Mouse (Mus musculus) CH12.LX (cell line): ENCODE measurements around the gene Akap7. TPM values are rescaled to one million over a fixed set of nuclear protein-coding genes. Genes with fewer than 3 reads are reported as not detected.
A peak's percentile ranks its signal among the peaks of the same experiment; 100 is the strongest.

ENCODE experiments used
- DNase-seq: peaks from one replicate; pipeline ENCODE4 v3.0.0-alpha.2; 2013; ENCODE audit errors: extremely low read depth
- H3K27ac ChIP-seq: 2 replicates; pipeline ENCODE4 v1.5.1; 2012; ENCODE audit warnings: low read depth, mild to moderate bottlenecking, control low read depth, moderate library complexity; ENCODE audit not compliant: insufficient read depth
- H3K27me3 ChIP-seq: replicated peaks from 2 replicates; pipeline ENCODE3; 2012; ENCODE audit warnings: inconsistent platforms
- H3K36me3 ChIP-seq, 2 experiments: replicated peaks in 1 of 2; 2 replicates each; pipeline versions ENCODE3 to v1.6.1; 2012; ENCODE audit warnings: inconsistent platforms in 1 of 2, low read length in 1 of 2, mild to moderate bottlenecking in 1 of 2, mixed read lengths in 1 of 2, moderate library complexity in 1 of 2; ENCODE audit not compliant: control insufficient read depth in 1 of 2, insufficient read depth in 1 of 2
- H3K4me1 ChIP-seq, 2 experiments: 2 replicates each; pipeline ENCODE4 v1.6.1; 2012; ENCODE audit warnings: inconsistent platforms in 1 of 2, moderate library complexity in 1 of 2; ENCODE audit not compliant: insufficient read depth in 2 of 2, control insufficient read depth in 1 of 2
- H3K4me2 ChIP-seq: 2 replicates; pipeline ENCODE4 v1.6.1; 2012; ENCODE audit warnings: low read depth, mild to moderate bottlenecking, control low read depth; ENCODE audit not compliant: poor library complexity, insufficient read depth, severe bottlenecking
- H3K4me3 ChIP-seq, 3 experiments: fragments of 150-350 bp in 1 of 3; sonication (generic) in 1 of 3; replicated peaks in 1 of 3; 2 replicates each; pipeline versions ENCODE3 to v1.5.1; 2011 to 2012; ENCODE audit warnings: low read depth in 2 of 3, low read length in 2 of 3, mild to moderate bottlenecking in 2 of 3, moderate library complexity in 2 of 3, control low read depth in 1 of 3, improper control_type of control experiment in 1 of 3, inconsistent platforms in 1 of 3, mixed read lengths in 1 of 3; ENCODE audit not compliant: poor library complexity in 1 of 3
- H3K79me2 ChIP-seq: replicated peaks from 2 replicates; pipeline ENCODE4 v1.6.1; 2012; ENCODE audit warnings: mild to moderate bottlenecking, moderate library complexity; ENCODE audit not compliant: control insufficient read depth, poor library complexity, insufficient read depth, severe bottlenecking; ENCODE audit errors: extremely low read depth
- H3K9ac ChIP-seq: 2 replicates; pipeline ENCODE4 v1.6.1; 2012; ENCODE audit warnings: low read depth, mild to moderate bottlenecking, control low read depth, moderate library complexity; ENCODE audit not compliant: insufficient read depth
- H3K9me3 ChIP-seq: replicated peaks from 2 replicates; pipeline ENCODE3; 2012; ENCODE audit warnings: low read length, inconsistent platforms, mixed read lengths
- BHLHE40 ChIP-seq: IDR thresholded peaks from 2 replicates; pipeline ENCODE4 v1.6.1; 2011; ENCODE audit warnings: mild to moderate bottlenecking, low read depth, low read length, improper control_type of control experiment
- CHD2 ChIP-seq: IDR thresholded peaks from 2 replicates; pipeline ENCODE4 v1.6.1; 2011; ENCODE audit warnings: low read length, improper control_type of control experiment
- EP300 ChIP-seq: IDR thresholded peaks from 2 replicates; pipeline ENCODE4 v1.6.1; 2011; ENCODE audit warnings: low read length, improper control_type of control experiment
- ETS1 ChIP-seq: conservative IDR thresholded peaks from 2 replicates; pipeline ENCODE4 v1.6.1; 2012; ENCODE audit warnings: low read depth, mild to moderate bottlenecking, inconsistent platforms, low read length, improper control_type of control experiment, moderate library complexity
- IRF4 ChIP-seq: IDR thresholded peaks from 2 replicates; pipeline ENCODE4 v1.6.1; 2014; ENCODE audit warnings: low read depth, mild to moderate bottlenecking, inconsistent platforms, low read length, improper control_type of control experiment
- JUN ChIP-seq: IDR thresholded peaks from 2 replicates; pipeline ENCODE4 v1.6.1; 2011; ENCODE audit warnings: low read depth, mild to moderate bottlenecking, low read length, improper control_type of control experiment, moderate library complexity; ENCODE audit not compliant: insufficient read depth
- MXI1 ChIP-seq: IDR thresholded peaks from 2 replicates; pipeline ENCODE4 v1.6.1; 2011; ENCODE audit warnings: mild to moderate bottlenecking, low read depth, low read length, improper control_type of control experiment
- NRF1 ChIP-seq: IDR thresholded peaks from 2 replicates; pipeline ENCODE4 v1.6.1; 2014; ENCODE audit warnings: low read depth, mild to moderate bottlenecking, inconsistent platforms, low read length, improper control_type of control experiment, moderate library complexity
- POLR2A ChIP-seq: IDR thresholded peaks from 2 replicates; pipeline ENCODE4 v1.6.1; 2011; ENCODE audit warnings: low read depth, mild to moderate bottlenecking, improper control_type of control experiment, low read length
- RAD21 ChIP-seq: IDR thresholded peaks from 2 replicates; pipeline ENCODE4 v1.6.1; 2011; ENCODE audit warnings: low read depth, mild to moderate bottlenecking, low read length, improper control_type of control experiment, moderate library complexity
- RCOR1 ChIP-seq: conservative IDR thresholded peaks from 2 replicates; pipeline ENCODE4 v1.6.1; 2012; ENCODE audit warnings: low read depth, mild to moderate bottlenecking, inconsistent platforms, low read length, improper control_type of control experiment
- SIN3A ChIP-seq: IDR thresholded peaks from 2 replicates; pipeline ENCODE4 v1.6.1; 2012; ENCODE audit warnings: low read length, improper control_type of control experiment, inconsistent platforms
- TBP ChIP-seq: conservative IDR thresholded peaks from 2 replicates; pipeline ENCODE4 v1.6.1; 2011; ENCODE audit warnings: low read depth, low read length, improper control_type of control experiment
- TCF12 ChIP-seq: IDR thresholded peaks from 2 replicates; pipeline ENCODE4 v1.6.1; 2014; ENCODE audit warnings: low read depth, mild to moderate bottlenecking, inconsistent platforms, low read length, improper control_type of control experiment
- USF1 ChIP-seq: IDR thresholded peaks from 2 replicates; pipeline ENCODE4 v1.6.1; 2014; ENCODE audit warnings: low read depth, mild to moderate bottlenecking, inconsistent platforms, low read length, improper control_type of control experiment
- USF2 ChIP-seq: conservative IDR thresholded peaks from 2 replicates; pipeline ENCODE4 v1.6.1; 2011; ENCODE audit warnings: low read depth, low read length, improper control_type of control experiment
- ZKSCAN1 ChIP-seq: IDR thresholded peaks from 2 replicates; pipeline ENCODE4 v1.6.1; 2012; ENCODE audit warnings: low read depth, inconsistent platforms, low read length, improper control_type of control experiment, borderline replicate concordance
- ZMIZ1 ChIP-seq: IDR thresholded peaks from 2 replicates; pipeline ENCODE4 v1.6.1; 2012; ENCODE audit warnings: low read depth, mild to moderate bottlenecking, inconsistent platforms, low read length, improper control_type of control experiment
- dilution Hi-C: fragments of 300-500 bp; cut with MboI; formaldehyde crosslinking; loops from 2 replicates; pipeline ENCODE4 v1.14.3; 2020; ENCODE audit warnings: low sequenced_read_pairs; ENCODE audit not compliant: extremely low pct_unique_long_range_greater_than_20kb, extremely low pct_ligation_motif_present
- in situ Hi-C: fragments of 300-500 bp; cut with MboI; formaldehyde crosslinking; loops from 3 replicates; pipeline ENCODE4 v1.14.3; 2019; ENCODE audit warnings: low sequenced_read_pairs, low pct_ligation_motif_present, low pct_unique_long_range_greater_than_20kb, mixed read lengths
- polyA plus RNA-seq: library from polyadenylated mRNA; unstranded; fragments of >175 nt; gene quantifications from 2 replicates; pipeline ENCODE4 v1.2.1, GENCODE M21; 2012; ENCODE audit warnings: low read depth; ENCODE audit not compliant: insufficient read length
- total RNA-seq, 2 experiments: library from RNA; depleted of rRNA; stranded (reverse); fragments of 300-350 nt in 1 of 2; fragments of >200 nt in 1 of 2; gene quantifications; 2 replicates each; pipeline ENCODE4 v1.2.3; 2012 to 2014

Gene Akap7
- total and polyA plus RNA-seq, 3 experiments, result 6.2 to 12.1 (median 7.1) TPM

DNA sequence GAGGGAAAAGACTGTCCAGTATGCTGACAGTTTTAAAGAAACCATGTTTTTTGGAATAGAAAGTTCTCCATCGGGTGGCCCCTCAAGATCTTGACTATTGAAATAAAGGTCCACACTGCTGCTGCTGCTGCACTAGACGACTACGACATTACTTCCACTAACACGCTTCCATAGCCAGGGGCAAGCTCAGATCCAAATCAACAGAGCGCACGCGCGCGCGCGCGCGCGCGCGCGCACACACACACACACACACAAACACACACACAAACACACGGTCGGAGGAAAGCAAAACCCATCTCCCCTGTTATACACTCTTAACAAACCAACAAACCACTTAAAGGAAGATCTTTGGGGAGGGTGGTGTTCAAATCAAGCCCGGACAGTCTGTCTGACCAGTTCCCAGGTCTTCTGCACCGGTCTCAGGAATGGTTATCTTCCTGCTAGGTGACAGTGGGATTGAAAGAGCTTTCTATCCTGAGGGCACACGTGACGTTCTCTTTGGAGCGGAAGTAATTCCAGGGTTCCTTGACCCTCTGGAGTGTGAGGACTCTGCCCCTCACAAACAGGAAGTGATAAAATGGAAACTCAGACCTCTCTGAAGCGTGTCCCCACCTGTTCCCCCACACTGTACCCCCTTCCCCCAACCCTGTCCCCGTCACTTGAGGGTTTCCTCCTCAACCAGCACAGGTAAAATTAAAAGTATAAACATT lies 32.9 kb downstream of the Akap7 start:
- TF ChIP-seq CHD2, result 0 out of 2 replicates have a peak, but pooled peaks have one; percentile 20
- TF ChIP-seq RAD21, result no peak
- 0 out of 2 replicates have a peak, but pooled peaks have one; percentile 23 for TF ChIP-seq MXI1
- 0 out of 2 replicates have a peak, but pooled peaks have one; percentile 24 for TF ChIP-seq EP300
- TF ChIP-seq ETS1, result peak; percentile 22; the same call in 1 of the 2 replicates
- peak; percentile 38 for TF ChIP-seq BHLHE40
- 0 out of 2 replicates have a peak, but pooled peaks have one; percentile 36 for TF ChIP-seq POLR2A
- TF ChIP-seq NRF1, result peak; percentile 77
- no peak for TF ChIP-seq USF2
- TF ChIP-seq USF1, result peak; percentile 1; the same call in 1 of the 2 replicates
- peaks cover 0 to 2% of the 10 kb centered on the region in 2 experiments for H3K36me3 ChIP-seq
- dilution Hi-C loops (no loop called here), in situ Hi-C loops (loop anchor here (5.0 to 25.0 kb wide), 2 partner anchors 128 to 413 kb away; no protein-coding TSS in a partner anchor)
- no peaks in the 10 kb centered on the region for H3K27me3 ChIP-seq
- peak overlapping the region in 2 of 3 experiments; percentile 41 to 47 for H3K4me3 ChIP-seq
- H3K9me3 ChIP-seq, result no peaks in the 10 kb centered on the region
- H3K4me1 ChIP-seq, result peaks cover 6 to 31% of the 10 kb centered on the region in 2 experiments
- no peaks in the 10 kb centered on the region for H3K79me2 ChIP-seq
- H3K9ac ChIP-seq, result peak overlapping the region; percentile 67
- H3K4me2 ChIP-seq, result peak overlapping the region; percentile 73
- DNase-seq, result no peak
- H3K27ac ChIP-seq, result no peak overlapping the region

DNA sequence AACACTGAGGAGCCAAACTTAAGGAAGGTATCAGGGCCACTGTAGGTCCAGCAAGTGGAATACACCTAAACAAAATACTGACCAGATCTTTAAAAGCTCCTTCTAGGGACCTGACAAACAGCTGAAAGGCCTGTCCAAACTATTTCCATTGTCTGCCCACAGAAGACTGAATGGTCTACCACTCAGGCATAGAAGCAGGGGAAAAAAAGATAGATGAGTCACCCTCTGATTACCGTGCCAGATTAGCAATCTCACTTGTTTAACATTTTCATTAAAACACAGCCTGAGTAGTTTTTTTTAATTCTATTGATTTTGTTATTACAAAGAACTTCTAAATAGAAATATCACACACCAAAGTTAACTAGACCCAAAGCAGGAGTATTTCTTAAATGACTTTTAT lies 33.9 kb downstream of the Akap7 start:
- TF ChIP-seq ZMIZ1 (no peak), MXI1 (no peak), USF2 (no peak)
- in situ Hi-C loops, result loop anchor here (25.0 kb wide), 1 partner anchor 414 kb away; no protein-coding TSS in a partner anchor

GRCm38 (mm10) chr10:25271756-25272155 lies 35.9 kb downstream of the Akap7 start:
- Histone ChIP-seq H3K4me3 (no peak overlapping the region), H3K9ac (no peak overlapping the region), H3K79me2 (no peaks in the 10 kb centered on the region), H3K4me2 (no peak overlapping the region), H3K27ac (no peak overlapping the region), H3K4me1 (peaks cover 3 to 27% of the 10 kb centered on the region in 2 experiments; a peak in 3 of 4 replicates), H3K9me3 (no peaks in the 10 kb centered on the region), H3K36me3 (peaks cover 0 to 2% of the 10 kb centered on the region in 2 experiments), H3K27me3 (no peaks in the 10 kb centered on the region)
- in situ Hi-C loops, result loop anchor here (25.0 kb wide), 1 partner anchor 416 kb away; no protein-coding TSS in a partner anchor
- DNase-seq, result no peak
- dilution Hi-C loops, result no loop called here
- TF ChIP-seq EP300 (no peak), IRF4 (no peak), ZKSCAN1 (no peak), TCF12 (no peak), SIN3A (no peak), TBP (no peak), RCOR1 (no peak), RAD21 (no peak), JUN (no peak)

More for the DNA sequence above, 33.9 kb downstream of the Akap7 start:
- H3K79me2 ChIP-seq, result no peaks in the 10 kb centered on the region
- no peak for DNase-seq
- peaks cover 3 to 23% of the 10 kb centered on the region in 2 experiments; a peak in 3 of 4 replicates for H3K4me1 ChIP-seq
- H3K4me3 ChIP-seq, result no peak overlapping the region
- H3K27me3 ChIP-seq, result no peaks in the 10 kb centered on the region
- no peak overlapping the region for H3K9ac ChIP-seq
- no peaks in the 10 kb centered on the region for H3K9me3 ChIP-seq
- H3K27ac ChIP-seq, result no peak overlapping the region
- H3K4me2 ChIP-seq, result no peak overlapping the region
- H3K36me3 ChIP-seq, result peaks cover 0 to 2% of the 10 kb centered on the region in 2 experiments
- dilution Hi-C loops, result no loop called here
